Mouse (Mus musculus) megakaryocyte, embryonic 14.5 days (primary cell): ENCODE measurements at regions not wholly inside any gene's neighbourhood (a gene's known extent, or its start where the extent isn't known, plus 50 kb on each side); places are given as distances from the start of the nearest gene placed in this dataset.

Source experiments
- H3K27me3 ChIP-seq: replicated peaks from 2 replicates; pipeline ENCODE3; 2012; ENCODE audit warnings: inconsistent platforms
- H3K36me3 ChIP-seq: replicated peaks from 2 replicates; pipeline ENCODE3; 2012; ENCODE audit warnings: low read length, inconsistent platforms, mixed read lengths
- H3K4me1 ChIP-seq: 2 replicates; pipeline ENCODE4 v1.6.1; 2012; ENCODE audit warnings: inconsistent platforms
- H3K4me3 ChIP-seq: replicated peaks from 2 replicates; pipeline ENCODE3; 2012; ENCODE audit warnings: moderate library complexity, mild to moderate bottlenecking, inconsistent platforms
- H3K9me3 ChIP-seq: 2 replicates; pipeline ENCODE4 v1.6.1; 2012; ENCODE audit warnings: inconsistent platforms
- FLI1 ChIP-seq: IDR thresholded peaks from 2 replicates; pipeline ENCODE4 v1.6.1; 2012; ENCODE audit warnings: low read length, inconsistent platforms, mixed read lengths
- GATA1 ChIP-seq: IDR thresholded peaks from 3 replicates; pipeline ENCODE4 v1.6.1; 2012; ENCODE audit warnings: mixed read lengths, low read length, inconsistent platforms, borderline replicate concordance

DNA sequence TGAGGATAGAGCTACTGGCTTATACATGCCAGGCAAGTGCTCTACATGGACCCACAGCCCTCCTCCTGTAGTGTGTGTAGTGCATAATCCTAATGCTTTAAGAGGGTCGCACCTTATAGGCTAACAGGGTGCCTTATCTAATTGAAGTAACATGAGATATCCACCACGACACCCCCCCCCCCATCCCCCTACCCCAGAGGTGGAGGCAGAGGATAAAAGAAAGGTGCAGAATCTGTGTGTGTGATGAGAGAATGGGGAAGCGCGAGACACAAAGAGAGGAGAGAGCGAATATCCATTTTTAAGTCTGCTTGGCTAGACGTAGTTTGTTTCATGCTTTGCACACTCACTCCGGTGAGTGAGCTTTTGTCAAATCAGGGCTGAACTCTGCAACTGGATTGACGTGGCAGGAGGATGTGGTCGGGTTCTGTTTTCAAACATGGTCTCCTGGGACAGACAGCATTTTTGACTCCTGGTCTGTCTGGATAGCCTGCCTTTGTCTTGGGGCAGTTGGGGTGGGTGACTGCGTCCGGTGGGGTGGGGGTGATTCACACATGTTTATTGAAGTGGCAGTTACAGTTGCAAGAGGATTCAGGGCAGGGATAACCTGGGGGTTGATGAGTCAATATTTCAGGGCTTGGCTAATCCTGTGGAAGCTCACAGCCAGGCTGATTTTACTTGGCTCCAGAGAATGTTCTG, 99.3 kb upstream of the Fut8 start:
- Histone ChIP-seq H3K36me3 (peaks cover 12% of the 10 kb centered on the region), H3K4me1 (peaks cover 85% of the 10 kb centered on the region), H3K9me3 (no peaks in the 10 kb centered on the region), H3K27me3 (no peaks in the 10 kb centered on the region), H3K4me3 (no peak overlapping the region)
- TF ChIP-seq FLI1 = no peak
- no peak for TF ChIP-seq GATA1

DNA sequence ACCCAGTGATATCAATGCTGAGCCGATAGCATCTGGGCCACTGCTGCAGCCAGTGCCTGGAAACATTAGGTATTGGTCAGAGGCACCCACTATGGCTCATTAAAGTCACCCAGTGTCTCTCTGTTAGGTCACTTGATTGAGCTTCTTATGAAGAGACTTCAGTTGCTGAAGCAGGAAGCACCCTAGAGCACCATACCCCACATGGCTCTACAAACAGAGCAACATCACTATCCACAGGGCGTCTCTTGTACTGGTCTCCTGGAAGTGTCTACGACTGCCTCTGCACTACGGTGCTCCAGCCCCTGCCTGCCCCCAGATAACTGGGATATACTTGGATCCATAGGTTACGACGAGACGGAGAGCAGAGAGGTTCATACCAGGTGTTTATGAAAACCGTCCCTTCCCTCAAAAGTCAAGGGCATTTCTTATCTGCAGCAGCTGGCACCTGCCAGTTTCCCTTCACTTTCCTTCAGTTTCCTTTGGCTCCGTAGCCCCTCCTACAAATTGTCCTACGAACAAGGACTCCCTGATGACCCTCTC, 100.6 kb upstream of the Fut8 start:
- Histone ChIP-seq H3K36me3 (peaks cover 15% of the 10 kb centered on the region), H3K4me3 (no peak overlapping the region), H3K9me3 (no peaks in the 10 kb centered on the region), H3K4me1 (peaks cover 85% of the 10 kb centered on the region), H3K27me3 (no peaks in the 10 kb centered on the region)
- TF ChIP-seq GATA1 (no peak), FLI1 (no peak)

DNA sequence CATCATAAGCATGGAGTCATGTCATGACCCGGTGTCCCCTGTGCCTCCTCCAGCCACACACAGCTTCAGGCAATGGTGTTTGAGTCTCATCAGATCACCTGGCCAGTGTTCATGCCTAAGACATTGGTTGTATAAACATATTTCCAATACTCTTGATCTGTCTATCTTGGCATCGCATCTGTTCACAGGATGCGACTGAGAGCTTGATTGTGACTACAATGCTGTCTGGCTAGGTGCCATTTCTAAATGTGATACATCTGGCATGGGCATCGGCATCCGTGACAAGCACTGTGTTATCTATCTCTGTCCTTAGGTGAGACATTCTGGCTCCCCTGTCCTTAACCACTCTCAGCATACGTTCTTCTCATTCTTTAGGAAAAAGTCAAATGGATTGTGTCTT, 102.3 kb upstream of the Fut8 start:
- H3K27me3 ChIP-seq = no peaks in the 10 kb centered on the region
- TF ChIP-seq FLI1 = no peak
- TF ChIP-seq GATA1 = no peak
- no peak overlapping the region for H3K4me3 ChIP-seq
- peaks cover 86% of the 10 kb centered on the region for H3K4me1 ChIP-seq
- H3K9me3 ChIP-seq = no peaks in the 10 kb centered on the region
- H3K36me3 ChIP-seq = peaks cover 21% of the 10 kb centered on the region

DNA sequence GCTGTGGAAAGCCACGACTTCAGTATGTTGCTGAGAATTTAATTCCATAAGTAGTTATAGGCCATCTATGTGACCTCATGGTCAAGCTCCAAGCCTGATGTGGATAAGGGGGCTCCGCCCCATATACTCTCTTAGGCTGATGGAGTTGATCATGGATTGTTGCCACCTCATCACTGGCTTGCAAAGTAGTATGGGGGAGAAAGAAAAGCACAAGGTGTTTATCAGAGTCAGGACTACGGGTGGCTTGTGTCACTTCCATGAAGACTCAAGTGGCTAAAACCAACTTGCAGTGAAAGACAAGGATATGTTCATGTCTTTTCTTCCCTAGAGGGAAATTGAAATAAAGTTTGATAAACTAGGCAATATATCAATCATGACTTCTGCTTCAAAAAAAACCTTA, 102.9 kb upstream of the Fut8 start:
- TF ChIP-seq GATA1 = no peak
- no peak for TF ChIP-seq FLI1
- Histone ChIP-seq H3K4me1 (peaks cover 86% of the 10 kb centered on the region), H3K9me3 (no peaks in the 10 kb centered on the region), H3K36me3 (peaks cover 27% of the 10 kb centered on the region), H3K27me3 (no peaks in the 10 kb centered on the region), H3K4me3 (no peak overlapping the region)

DNA sequence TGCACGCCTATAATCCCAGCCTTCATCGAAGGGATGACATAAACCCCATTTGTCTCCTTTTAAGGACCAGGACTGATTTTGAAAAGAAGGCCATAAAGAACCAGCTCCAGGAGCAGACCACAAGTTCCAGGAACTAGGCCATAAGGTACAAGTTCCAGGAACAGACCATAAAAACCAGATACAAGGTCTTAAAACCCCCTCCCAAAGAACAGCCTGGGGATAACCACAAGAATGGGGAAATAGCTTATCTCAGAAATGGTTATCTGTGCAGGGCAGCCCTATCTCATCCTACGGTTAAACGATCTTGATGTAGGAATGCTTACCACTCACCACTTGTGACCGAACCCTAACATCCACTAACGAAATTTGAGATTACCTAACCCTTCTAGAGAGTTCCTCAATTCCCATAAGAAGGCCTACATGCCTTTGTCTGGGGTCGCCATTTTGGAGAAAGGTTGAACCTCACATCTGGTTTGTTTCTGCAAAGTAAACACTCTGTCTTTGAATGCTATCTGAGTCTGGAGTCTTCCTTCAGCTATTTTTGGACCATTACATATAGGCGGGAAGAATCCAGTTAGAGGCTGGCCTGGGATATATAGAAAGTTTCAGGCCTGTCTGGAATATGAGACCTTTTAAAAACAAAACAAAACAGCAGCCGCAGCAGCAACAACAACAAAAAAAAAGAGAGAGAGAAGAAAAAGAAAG, 103.5 kb upstream of the Fut8 start:
- Histone ChIP-seq H3K4me3 (no peak overlapping the region), H3K9me3 (no peaks in the 10 kb centered on the region), H3K27me3 (no peaks in the 10 kb centered on the region), H3K4me1 (peaks cover 85% of the 10 kb centered on the region), H3K36me3 (peaks cover 33% of the 10 kb centered on the region)
- TF ChIP-seq GATA1 (no peak), FLI1 (no peak)

DNA sequence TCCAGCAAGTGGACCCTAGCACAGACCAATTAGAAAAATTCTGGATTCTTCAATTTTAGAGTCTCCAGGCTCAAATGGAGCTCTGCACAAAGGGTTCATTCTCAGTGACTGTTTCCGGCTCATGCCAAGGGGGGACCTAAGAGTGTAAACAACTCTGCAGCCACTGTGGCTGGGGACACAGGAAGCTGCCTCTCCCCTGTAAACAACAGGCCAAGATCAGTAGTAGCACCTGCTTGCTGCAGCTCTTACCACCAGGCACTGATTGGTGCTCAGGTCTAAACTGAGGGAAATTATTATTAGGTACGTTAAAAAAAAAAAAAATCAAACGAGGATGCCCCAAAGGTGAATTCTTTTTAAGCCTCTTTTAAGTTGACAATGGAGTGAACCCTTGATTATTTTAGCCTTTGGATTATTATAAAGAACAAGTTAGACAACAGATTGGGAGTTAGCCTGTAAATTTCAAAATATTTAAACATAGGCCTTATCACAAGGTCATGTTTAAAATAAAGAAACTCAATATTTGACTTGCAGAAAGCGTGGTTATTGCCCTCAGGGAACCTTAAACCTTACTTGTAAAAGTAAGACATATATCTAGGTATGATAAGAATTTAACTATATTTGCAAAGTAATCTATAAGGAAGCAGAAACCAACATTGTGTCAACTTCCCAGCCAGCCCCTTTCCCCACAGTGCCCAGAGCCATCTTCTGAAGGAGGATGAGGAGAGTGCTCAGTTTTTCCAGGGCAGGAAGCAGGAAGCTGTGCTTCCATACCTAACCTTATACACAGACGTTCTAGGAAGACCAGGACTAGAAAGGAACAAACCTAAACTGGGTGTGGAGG, 104.2 kb upstream of the Fut8 start:
- peaks cover 4% of the 10 kb centered on the region; the same call in 1 of the 2 replicates for H3K9me3 ChIP-seq
- no peak overlapping the region for H3K4me3 ChIP-seq
- TF ChIP-seq GATA1 (no peak), FLI1 (no peak)
- H3K36me3 ChIP-seq = peaks cover 39% of the 10 kb centered on the region
- no peaks in the 10 kb centered on the region for H3K27me3 ChIP-seq
- peaks cover 82% of the 10 kb centered on the region for H3K4me1 ChIP-seq

DNA sequence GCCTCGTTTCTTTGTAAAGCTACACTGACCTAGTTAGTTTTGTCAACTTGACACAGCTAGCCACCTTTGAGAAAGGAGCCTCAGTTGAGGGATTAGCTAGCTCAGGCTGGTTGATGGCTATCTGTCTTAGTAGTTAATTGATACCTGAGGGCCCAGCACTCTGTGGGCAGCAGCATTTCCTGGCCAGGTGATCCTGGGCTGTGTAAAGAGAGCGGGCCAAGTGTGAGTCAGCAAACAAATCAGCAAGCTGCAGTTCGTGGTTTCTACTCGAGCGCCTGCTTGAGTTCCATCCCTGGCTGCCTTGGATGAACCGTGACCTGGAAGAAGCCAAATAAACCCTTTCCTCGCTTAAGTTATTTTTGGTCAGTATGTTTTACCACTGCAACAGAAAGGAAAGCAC, 106.6 kb upstream of the Fut8 start:
- peak overlapping the region; percentile 59 for H3K4me3 ChIP-seq
- TF ChIP-seq FLI1 (no peak), GATA1 (no peak)
- peaks cover 11% of the 10 kb centered on the region for H3K9me3 ChIP-seq
- H3K36me3 ChIP-seq = peaks cover 53% of the 10 kb centered on the region
- peaks cover 65% of the 10 kb centered on the region for H3K4me1 ChIP-seq
- H3K27me3 ChIP-seq = no peaks in the 10 kb centered on the region

DNA sequence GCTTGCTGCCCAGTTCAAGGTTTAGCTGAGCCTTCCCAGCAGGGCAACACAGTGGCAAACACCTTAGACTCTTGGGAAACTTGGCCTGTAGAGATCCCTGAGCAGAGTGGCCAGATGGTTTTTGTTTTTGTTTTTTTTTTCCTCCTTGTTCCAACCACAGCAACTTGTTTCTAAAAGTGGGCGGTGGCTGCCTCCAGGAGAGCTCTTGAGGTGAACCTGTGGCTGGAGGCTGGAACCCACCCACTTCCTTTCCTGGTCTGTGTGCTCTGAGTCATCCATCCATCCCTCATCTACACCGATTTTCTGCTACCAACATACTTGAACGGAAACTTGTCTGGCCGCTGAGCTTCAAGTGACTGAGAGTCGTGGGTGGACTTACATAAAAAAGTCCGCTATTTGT, 107.4 kb upstream of the Fut8 start:
- H3K27me3 ChIP-seq = no peaks in the 10 kb centered on the region
- no peak for TF ChIP-seq FLI1
- no peak for TF ChIP-seq GATA1
- H3K4me1 ChIP-seq = peaks cover 66% of the 10 kb centered on the region

DNA sequence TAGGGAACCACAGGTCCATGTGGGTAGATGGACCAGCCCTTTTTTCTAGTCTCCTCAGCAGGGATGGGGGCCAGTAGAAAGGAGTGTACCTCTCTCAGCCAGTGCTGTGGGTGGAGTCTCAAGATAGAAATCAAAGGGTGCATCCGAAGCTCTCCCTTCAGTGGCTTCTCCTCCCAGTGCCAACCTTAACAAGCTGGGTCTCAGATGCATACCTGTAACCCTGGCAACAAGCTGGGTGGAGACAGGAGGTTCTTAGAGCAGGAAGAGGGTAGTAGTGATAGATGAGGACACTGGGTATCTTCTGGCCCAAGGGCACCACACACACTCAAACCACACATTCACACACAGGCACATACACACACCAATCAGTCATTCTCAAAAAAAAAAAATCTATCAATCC, 113.7 kb upstream of the Fut8 start:
- peaks cover 63% of the 10 kb centered on the region for H3K4me1 ChIP-seq
- no peak overlapping the region for H3K4me3 ChIP-seq
- TF ChIP-seq GATA1 = no peak
- TF ChIP-seq FLI1 = no peak
- no peaks in the 10 kb centered on the region for H3K27me3 ChIP-seq
- H3K9me3 ChIP-seq = peaks cover 11% of the 10 kb centered on the region
- peaks cover 77% of the 10 kb centered on the region for H3K36me3 ChIP-seq

More for the DNA sequence above, 107.4 kb upstream of the Fut8 start:
- Histone ChIP-seq H3K36me3 (peaks cover 61% of the 10 kb centered on the region), H3K4me3 (no peak overlapping the region), H3K9me3 (peaks cover 11% of the 10 kb centered on the region)

DNA sequence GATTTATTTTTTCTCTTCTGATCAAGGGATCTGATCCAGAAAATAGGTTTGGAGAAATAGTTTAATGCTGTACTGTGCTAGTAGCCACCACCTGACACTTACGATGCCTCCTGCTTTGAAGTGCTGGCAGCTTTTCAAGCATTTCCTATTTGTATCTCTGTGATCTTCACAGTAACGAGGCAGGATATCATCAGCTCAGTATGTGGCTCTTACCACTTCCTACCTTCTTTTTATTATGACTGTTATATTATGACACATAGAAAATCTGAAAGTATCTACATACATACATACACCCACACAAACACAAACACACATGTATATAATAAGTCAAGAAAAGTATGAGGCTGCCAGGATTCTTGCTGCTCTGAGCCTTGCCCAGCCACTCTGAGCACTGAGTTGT, 124.4 kb upstream of the Fut8 start:
- Histone ChIP-seq H3K4me3 (no peak overlapping the region), H3K4me1 (peaks cover 84% of the 10 kb centered on the region), H3K36me3 (peaks cover 82% of the 10 kb centered on the region), H3K9me3 (peaks cover 5% of the 10 kb centered on the region; the same call in 1 of the 2 replicates), H3K27me3 (no peaks in the 10 kb centered on the region)
- no peak for TF ChIP-seq FLI1
- TF ChIP-seq GATA1 = no peak
